Mouse (Mus musculus): ENCODE results near the gene Stradb. TPM values are rescaled to one million over a fixed set of nuclear protein-coding genes. Genes with fewer than 3 reads are reported as not detected.
A peak's percentile ranks its signal among the peaks of the same experiment; 100 is the strongest.

Stradb gene
- polyA plus RNA-seq, 1 experiment from 2014 or later, result 23.8 TPM

DNA sequence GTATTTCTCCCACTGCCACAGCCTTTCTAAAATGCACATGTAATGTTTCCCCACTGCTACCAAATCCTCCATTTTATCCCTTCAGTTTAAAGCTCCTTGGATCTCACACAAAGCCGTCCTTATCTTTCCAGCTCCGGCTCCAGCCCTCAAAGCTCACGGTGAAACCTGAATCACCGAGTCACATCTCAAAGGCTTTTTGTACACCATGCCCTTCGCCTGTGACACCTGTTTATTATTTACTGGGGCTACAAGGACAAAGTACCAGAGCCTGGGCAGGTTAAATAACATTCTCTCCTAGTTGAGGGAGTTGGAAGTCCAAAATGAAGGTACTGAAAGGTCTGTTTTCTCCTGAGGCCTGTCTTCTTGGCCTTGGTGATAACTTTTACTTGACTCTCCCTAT lies 3.3 kb upstream of the Stradb start:
- Histone ChIP-seq H3K27ac (replicated peaks; ENCODE audit: low read depth, low read length) (no peak overlapping the region), H3K36me3 (ENCODE audit: control insufficient read depth, insufficient read depth, low read length) (no peaks in the 10 kb centered on the region), H3K9me3 (ENCODE audit: control insufficient read depth, low read length) (no peaks in the 10 kb centered on the region), H3K4me2 (ENCODE audit: low read depth, severe bottlenecking) (no peak overlapping the region), H3K9ac (ENCODE audit: low read length) (no peak overlapping the region), H3K4me3 (ENCODE audit: low read depth, low read length) (no peak overlapping the region), H3K27me3 (ENCODE audit: control insufficient read depth, insufficient read depth, low read length) (no peaks in the 10 kb centered on the region), H3K4me1 (ENCODE audit: control insufficient read depth, insufficient read depth, low read length) (0 out of 2 replicates have a peak, but pooled peaks cover 6% of the 10 kb centered on the region)
- ATAC-seq (ENCODE audit: insufficient number of reproducible peaks, low FRiP score, low TSS enrichment, low read depth) (no peak), DNase-seq (ENCODE audit: low spot score) (no peak)
- 72% methylated on average over 5 of the region's 5 CpGs for WGBS

DNA sequence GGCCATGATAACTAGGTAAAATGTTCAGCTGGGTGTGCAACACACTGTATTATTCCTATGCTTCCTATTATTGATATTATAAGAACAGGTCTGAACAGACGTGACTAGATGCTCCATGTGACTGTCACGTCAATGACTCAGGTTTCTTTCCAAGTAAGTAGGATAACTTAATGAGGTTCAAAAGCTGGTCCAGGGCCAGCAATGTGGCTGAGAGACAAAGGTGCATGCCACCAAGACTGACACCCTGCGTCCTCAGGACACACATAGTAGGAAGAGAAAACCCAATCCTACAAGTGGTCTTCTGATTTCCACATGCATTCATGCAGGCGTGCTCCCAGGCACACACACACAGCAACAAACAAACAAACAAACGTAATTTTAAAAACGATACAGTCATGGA lies 2.2 kb upstream of the Stradb start:
- Histone ChIP-seq H3K36me3 (ENCODE audit: control insufficient read depth, insufficient read depth, low read length) (no peaks in the 10 kb centered on the region), H3K27me3 (ENCODE audit: control insufficient read depth, insufficient read depth, low read length) (no peaks in the 10 kb centered on the region), H3K9me3 (ENCODE audit: control insufficient read depth, low read length) (no peaks in the 10 kb centered on the region), H3K27ac (replicated peaks; ENCODE audit: low read depth, low read length) (no peak overlapping the region), H3K4me2 (ENCODE audit: low read depth, severe bottlenecking) (no peak overlapping the region), H3K4me3 (ENCODE audit: low read depth, low read length) (no peak overlapping the region), H3K9ac (ENCODE audit: low read length) (no peak overlapping the region), H3K4me1 (ENCODE audit: control insufficient read depth, insufficient read depth, low read length) (0 out of 2 replicates have a peak, but pooled peaks cover 6% of the 10 kb centered on the region)
- ATAC-seq (ENCODE audit: insufficient number of reproducible peaks, low FRiP score, low TSS enrichment, low read depth) (no peak), DNase-seq (ENCODE audit: low spot score) (no peak)
- 89% methylated on average over 6 of the region's 6 CpGs for WGBS

DNA sequence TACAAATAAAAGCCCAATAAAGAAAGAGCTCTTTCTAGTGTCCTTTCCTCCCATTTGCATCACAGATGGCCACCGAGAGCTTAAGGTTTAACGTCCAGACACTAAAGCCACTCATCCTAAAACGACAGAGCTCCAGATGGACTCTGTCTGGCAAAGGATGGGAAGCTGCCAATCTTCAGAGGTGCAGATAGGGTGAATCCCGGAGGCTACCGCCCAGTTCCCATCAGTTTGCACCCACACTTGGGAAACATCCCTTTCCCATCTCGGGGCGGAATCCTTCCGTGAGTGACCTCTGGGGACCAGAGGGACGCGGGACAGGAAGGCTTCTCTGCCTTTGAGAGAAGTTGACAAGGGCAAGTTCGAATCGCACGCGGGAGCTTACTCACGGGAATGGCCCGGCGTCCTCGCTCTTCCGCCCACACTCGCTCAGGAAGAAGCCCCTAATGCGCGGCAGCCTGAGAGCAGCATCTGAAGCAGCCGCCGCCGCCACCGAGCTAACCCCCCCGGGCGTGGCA lies 414 bp upstream of the Stradb start:
- DNase-seq (ENCODE audit: low spot score), result no peak
- no peak overlapping the region for H3K27ac ChIP-seq (replicated peaks; ENCODE audit: low read depth, low read length)

DNA sequence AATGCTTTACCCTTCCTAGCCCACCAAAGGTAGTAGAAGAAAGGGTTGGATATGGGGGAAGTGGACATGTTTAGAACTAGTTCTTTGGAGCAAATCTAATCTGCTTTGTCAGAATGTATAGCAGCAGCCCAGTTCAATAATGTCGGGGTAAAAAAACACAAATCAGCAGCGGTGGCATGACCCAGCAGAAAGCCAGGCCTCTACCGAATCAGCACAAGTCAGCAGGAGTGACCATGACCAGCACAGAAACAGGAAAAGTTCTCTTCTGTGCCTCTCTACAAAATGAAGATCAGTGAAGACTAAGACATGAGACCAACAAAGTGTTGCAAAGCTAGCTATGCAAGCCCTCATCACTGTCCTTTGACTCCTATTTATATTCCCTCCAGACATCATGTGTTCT lies 9.0 kb downstream of the Stradb start:
- no peak for DNase-seq (ENCODE audit: low spot score)

More for the DNA sequence above, 414 bp upstream of the Stradb start:
- ATAC-seq (ENCODE audit: insufficient number of reproducible peaks, low FRiP score, low TSS enrichment, low read depth), result no peak
- H3K4me3 ChIP-seq (ENCODE audit: low read depth, low read length), result peak overlapping the region; percentile 88
- WGBS, result under 1% methylated on average over 28 of the region's 28 CpGs
- no peaks in the 10 kb centered on the region for H3K36me3 ChIP-seq (ENCODE audit: control insufficient read depth, insufficient read depth, low read length)
- peak overlapping the region; percentile 77 for H3K4me2 ChIP-seq (ENCODE audit: low read depth, severe bottlenecking)
- peak overlapping the region; percentile 87 for H3K9ac ChIP-seq (ENCODE audit: low read length)
- H3K27me3 ChIP-seq (ENCODE audit: control insufficient read depth, insufficient read depth, low read length), result no peaks in the 10 kb centered on the region
- H3K9me3 ChIP-seq (ENCODE audit: control insufficient read depth, low read length), result no peaks in the 10 kb centered on the region
- 0 out of 2 replicates have a peak, but pooled peaks cover 6% of the 10 kb centered on the region for H3K4me1 ChIP-seq (ENCODE audit: control insufficient read depth, insufficient read depth, low read length)

DNA sequence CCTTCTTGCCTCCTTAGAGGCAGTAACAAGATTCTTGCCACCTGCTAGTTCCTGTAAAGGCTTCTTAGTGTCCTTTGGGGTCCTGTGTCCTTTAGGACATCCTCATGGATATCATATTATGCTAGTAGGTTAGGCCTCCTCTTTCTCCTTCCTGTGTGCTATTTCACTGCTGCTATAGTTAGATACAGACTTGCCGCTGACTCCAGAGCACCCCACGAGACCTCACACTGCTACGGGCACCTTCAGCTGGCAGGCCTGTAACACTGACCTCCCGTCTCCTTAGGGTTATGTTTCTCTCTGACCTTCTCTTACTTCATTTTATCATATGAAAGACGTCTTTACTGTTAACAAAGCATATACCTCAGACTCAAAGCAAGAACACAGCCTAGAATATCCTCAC lies 11.3 kb downstream of the Stradb start:
- H3K27ac ChIP-seq (replicated peaks; ENCODE audit: low read depth, low read length), result no peak overlapping the region
- ATAC-seq (ENCODE audit: insufficient number of reproducible peaks, low FRiP score, low TSS enrichment, low read depth), result no peak
- 88% methylated on average over 5 of the region's 5 CpGs for WGBS
- no peaks in the 10 kb centered on the region for H3K4me1 ChIP-seq (ENCODE audit: control insufficient read depth, insufficient read depth, low read length)
- DNase-seq (ENCODE audit: low spot score), result no peak
- H3K36me3 ChIP-seq (ENCODE audit: control insufficient read depth, insufficient read depth, low read length), result no peaks in the 10 kb centered on the region; the same call in 1 of the 2 replicates
- H3K9me3 ChIP-seq (ENCODE audit: control insufficient read depth, low read length), result no peaks in the 10 kb centered on the region
- H3K4me2 ChIP-seq (ENCODE audit: low read depth, severe bottlenecking), result no peak overlapping the region
- no peaks in the 10 kb centered on the region for H3K27me3 ChIP-seq (ENCODE audit: control insufficient read depth, insufficient read depth, low read length)
- H3K9ac ChIP-seq (ENCODE audit: low read length), result no peak overlapping the region
- no peak overlapping the region for H3K4me3 ChIP-seq (ENCODE audit: low read depth, low read length)

More for the DNA sequence above, 9.0 kb downstream of the Stradb start:
- Histone ChIP-seq H3K9ac (ENCODE audit: low read length) (no peak overlapping the region), H3K27me3 (ENCODE audit: control insufficient read depth, insufficient read depth, low read length) (no peaks in the 10 kb centered on the region), H3K36me3 (ENCODE audit: control insufficient read depth, insufficient read depth, low read length) (no peaks in the 10 kb centered on the region; the same call in 1 of the 2 replicates), H3K27ac (replicated peaks; ENCODE audit: low read depth, low read length) (no peak overlapping the region), H3K9me3 (ENCODE audit: control insufficient read depth, low read length) (no peaks in the 10 kb centered on the region), H3K4me3 (ENCODE audit: low read depth, low read length) (no peak overlapping the region), H3K4me1 (ENCODE audit: control insufficient read depth, insufficient read depth, low read length) (no peaks in the 10 kb centered on the region), H3K4me2 (ENCODE audit: low read depth, severe bottlenecking) (no peak overlapping the region)
- ATAC-seq (ENCODE audit: insufficient number of reproducible peaks, low FRiP score, low TSS enrichment, low read depth), result no peak
- WGBS, result 92% methylated on average over 3 of the region's 3 CpGs

DNA sequence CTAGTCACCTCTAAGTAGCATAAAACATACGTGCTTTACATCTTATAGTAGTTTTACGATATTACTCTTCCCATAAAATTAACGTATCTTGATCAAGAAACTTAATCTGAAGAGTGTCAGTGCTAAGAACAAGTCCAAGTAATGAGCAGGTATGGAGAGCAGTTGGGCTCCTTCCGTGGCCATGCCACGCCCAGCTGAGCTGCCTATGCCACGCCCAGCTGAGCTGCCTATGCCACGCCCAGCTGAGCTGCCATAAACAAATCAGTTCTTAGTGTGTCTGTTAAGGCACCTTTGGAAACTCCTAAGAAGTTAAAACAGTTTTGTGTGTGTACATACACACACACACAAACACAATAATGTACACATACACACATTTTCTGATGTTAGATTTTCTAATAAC lies 19.8 kb downstream of the Stradb start:
- H3K4me2 ChIP-seq (ENCODE audit: low read depth, severe bottlenecking), result no peak overlapping the region
- H3K4me1 ChIP-seq (ENCODE audit: control insufficient read depth, insufficient read depth, low read length), result no peaks in the 10 kb centered on the region
- no peaks in the 10 kb centered on the region for H3K9me3 ChIP-seq (ENCODE audit: control insufficient read depth, low read length)
- DNase-seq (ENCODE audit: low spot score), result no peak
- H3K9ac ChIP-seq (ENCODE audit: low read length), result no peak overlapping the region
- H3K36me3 ChIP-seq (ENCODE audit: control insufficient read depth, insufficient read depth, low read length), result no peaks in the 10 kb centered on the region; the same call in 1 of the 2 replicates
- H3K27ac ChIP-seq (replicated peaks; ENCODE audit: low read depth, low read length), result no peak overlapping the region
- no peak overlapping the region for H3K4me3 ChIP-seq (ENCODE audit: low read depth, low read length)
- ATAC-seq (ENCODE audit: insufficient number of reproducible peaks, low FRiP score, low TSS enrichment, low read depth), result no peak
- WGBS, result 81% methylated on average over 7 of the region's 7 CpGs
- no peaks in the 10 kb centered on the region for H3K27me3 ChIP-seq (ENCODE audit: control insufficient read depth, insufficient read depth, low read length)

DNA sequence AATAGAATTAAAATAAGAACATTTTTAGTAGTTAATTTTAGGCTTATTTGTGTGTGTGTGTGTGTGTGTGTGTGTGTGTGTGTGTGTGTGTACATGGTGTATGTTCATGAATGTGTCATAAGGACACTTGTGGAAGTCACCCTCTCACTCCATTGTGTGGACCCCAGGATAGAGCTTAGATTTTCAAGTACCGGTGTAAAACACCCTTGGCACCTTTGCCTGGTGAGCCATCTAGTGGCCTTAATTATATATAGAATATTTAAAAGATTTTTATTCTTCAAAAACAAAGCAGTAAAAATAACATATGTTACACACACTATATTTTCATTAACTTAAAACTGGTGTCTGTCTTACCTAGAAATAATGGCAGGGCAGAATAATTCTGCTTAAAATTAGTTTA lies 20.4 kb downstream of the Stradb start:
- Histone ChIP-seq H3K27ac (replicated peaks; ENCODE audit: low read depth, low read length) (no peak overlapping the region), H3K36me3 (ENCODE audit: control insufficient read depth, insufficient read depth, low read length) (no peaks in the 10 kb centered on the region; the same call in 1 of the 2 replicates), H3K4me2 (ENCODE audit: low read depth, severe bottlenecking) (no peak overlapping the region), H3K4me3 (ENCODE audit: low read depth, low read length) (no peak overlapping the region), H3K4me1 (ENCODE audit: control insufficient read depth, insufficient read depth, low read length) (no peaks in the 10 kb centered on the region), H3K9ac (ENCODE audit: low read length) (no peak overlapping the region), H3K27me3 (ENCODE audit: control insufficient read depth, insufficient read depth, low read length) (no peaks in the 10 kb centered on the region), H3K9me3 (ENCODE audit: control insufficient read depth, low read length) (no peaks in the 10 kb centered on the region)
- DNase-seq (ENCODE audit: low spot score) (no peak), ATAC-seq (ENCODE audit: insufficient number of reproducible peaks, low FRiP score, low TSS enrichment, low read depth) (no peak)
- WGBS, result 50% methylated on average over 1 of the region's 1 CpGs

DNA sequence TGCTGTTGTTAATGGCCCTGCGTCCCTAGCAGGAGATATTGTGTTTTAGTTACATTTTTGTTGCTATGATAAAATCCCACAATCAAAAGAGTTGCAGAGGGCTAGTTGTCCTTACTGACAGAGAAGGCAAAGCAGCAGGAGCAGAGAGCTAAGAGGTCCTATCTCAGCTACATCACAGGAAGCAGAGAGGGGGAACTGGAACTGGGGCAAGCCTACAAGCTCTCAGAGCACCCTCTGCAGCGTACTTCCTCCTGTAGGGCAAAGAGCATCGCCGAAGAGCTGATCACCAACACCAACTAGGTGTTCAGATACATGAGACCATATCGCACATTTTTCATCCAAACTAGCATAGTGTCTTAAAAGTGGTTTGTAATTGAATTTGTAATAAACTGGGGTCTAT lies 22.0 kb downstream of the Stradb start:
- Histone ChIP-seq H3K4me3 (ENCODE audit: low read depth, low read length) (no peak overlapping the region), H3K27ac (replicated peaks; ENCODE audit: low read depth, low read length) (no peak overlapping the region), H3K4me1 (ENCODE audit: control insufficient read depth, insufficient read depth, low read length) (no peaks in the 10 kb centered on the region), H3K27me3 (ENCODE audit: control insufficient read depth, insufficient read depth, low read length) (no peaks in the 10 kb centered on the region), H3K36me3 (ENCODE audit: control insufficient read depth, insufficient read depth, low read length) (no peaks in the 10 kb centered on the region; the same call in 1 of the 2 replicates), H3K4me2 (ENCODE audit: low read depth, severe bottlenecking) (no peak overlapping the region), H3K9ac (ENCODE audit: low read length) (no peak overlapping the region), H3K9me3 (ENCODE audit: control insufficient read depth, low read length) (no peaks in the 10 kb centered on the region)
- ATAC-seq (ENCODE audit: insufficient number of reproducible peaks, low FRiP score, low TSS enrichment, low read depth) (no peak), DNase-seq (ENCODE audit: low spot score) (no peak)
- 92% methylated on average over 5 of the region's 5 CpGs for WGBS

DNA sequence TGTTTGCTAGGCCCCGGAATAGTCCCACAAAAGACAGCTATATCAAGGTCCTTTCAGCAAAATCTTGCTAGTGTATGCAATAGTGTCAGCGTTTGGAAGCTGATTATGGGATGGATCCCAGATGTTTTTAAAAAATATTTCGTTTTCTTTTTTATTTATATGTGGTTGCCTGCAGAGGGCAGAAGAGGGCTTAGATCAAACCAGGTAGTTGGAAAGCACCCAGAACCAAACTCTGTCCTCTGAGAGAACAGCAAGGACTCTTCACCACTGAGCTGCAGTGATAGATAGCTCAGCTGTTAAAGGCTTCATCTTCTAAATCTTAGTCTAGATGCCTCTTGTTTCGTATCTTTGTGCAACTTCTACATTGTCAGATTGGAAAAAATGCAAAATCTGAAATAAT lies 35.9 kb downstream of the Stradb start:
- ATAC-seq (ENCODE audit: insufficient number of reproducible peaks, low FRiP score, low TSS enrichment, low read depth), result no peak
- H3K9me3 ChIP-seq (ENCODE audit: control insufficient read depth, low read length), result no peaks in the 10 kb centered on the region
- DNase-seq (ENCODE audit: low spot score), result no peak
- no peak overlapping the region for H3K9ac ChIP-seq (ENCODE audit: low read length)
- no peaks in the 10 kb centered on the region for H3K36me3 ChIP-seq (ENCODE audit: control insufficient read depth, insufficient read depth, low read length)
- WGBS, result 48% methylated on average over 4 of the region's 4 CpGs
- no peak overlapping the region for H3K27ac ChIP-seq (replicated peaks; ENCODE audit: low read depth, low read length)
- no peaks in the 10 kb centered on the region for H3K27me3 ChIP-seq (ENCODE audit: control insufficient read depth, insufficient read depth, low read length)
- H3K4me2 ChIP-seq (ENCODE audit: low read depth, severe bottlenecking), result no peak overlapping the region
- no peak overlapping the region for H3K4me3 ChIP-seq (ENCODE audit: low read depth, low read length)
- H3K4me1 ChIP-seq (ENCODE audit: control insufficient read depth, insufficient read depth, low read length), result no peaks in the 10 kb centered on the region

Measured in limb, embryonic 11.5 days (tissue).